Mouse (Mus musculus) E14TG2a.4 (cell line): ENCODE measurements around the gene Srcap.
A peak's percentile ranks its signal among the peaks of the same experiment; 100 is the strongest.
"Not testable (repeated sequence)": the region's sequence is repeated elsewhere in the genome, so short reads cannot be mapped to it uniquely, and the experiment has no call there.

ENCODE experiments used
- H3K27me3 ChIP-seq: 2 replicates; pipeline ENCODE4 v1.6.1; 2014; ENCODE audit warnings: low read length, control low read depth; ENCODE audit not compliant: insufficient read depth
- H3K36me3 ChIP-seq: 2 replicates; pipeline ENCODE4 v1.6.1; 2014; ENCODE audit warnings: low read length, control low read depth; ENCODE audit not compliant: insufficient read depth
- H3K4me1 ChIP-seq: replicated peaks from 2 replicates; pipeline ENCODE4 v1.6.1; 2014; ENCODE audit warnings: low read depth, low read length, control low read depth
- H3K4me3 ChIP-seq: replicated peaks from 2 replicates; pipeline ENCODE4 v1.5.1; 2014; ENCODE audit warnings: mild to moderate bottlenecking, low read length
- H3K9me3 ChIP-seq: 2 replicates; pipeline ENCODE4 v1.6.1; 2014; ENCODE audit warnings: low read length, control low read depth
- CTCF ChIP-seq: conservative IDR thresholded peaks from 2 replicates; pipeline ENCODE4 v1.5.1; 2014; ENCODE audit warnings: low read length
- NANOG ChIP-seq: IDR thresholded peaks from 2 replicates; pipeline ENCODE4 v1.6.1; 2014; ENCODE audit warnings: borderline replicate concordance, low read length, mixed read lengths
- POU5F1 ChIP-seq: IDR thresholded peaks from 2 replicates; pipeline ENCODE4 v1.6.1; 2014; ENCODE audit warnings: low read length, borderline replicate concordance

Gene Srcap

GRCm38 (mm10) chr7:127508291-127508690, 3.5 kb upstream of the Srcap start:
- Histone ChIP-seq H3K4me3 (no peak overlapping the region), H3K36me3 (peaks cover 3% of the 10 kb centered on the region; the same call in 1 of the 2 replicates), H3K27me3 (no peaks in the 10 kb centered on the region), H3K4me1 (peaks cover 24% of the 10 kb centered on the region), H3K9me3 (no peaks in the 10 kb centered on the region)
- TF ChIP-seq CTCF (no peak), POU5F1 (no peak)

GRCm38 (mm10) chr7:127509830-127510229, 2.0 kb upstream of the Srcap start:
- H3K27me3 ChIP-seq, H3K9me3 ChIP-seq: not testable (repeated sequence)
- H3K36me3 ChIP-seq: peaks cover 17% of the 10 kb centered on the region

GRCm38 (mm10) chr7:127511241-127511640, 542 bp upstream of the Srcap start:
- Histone ChIP-seq H3K27me3 (no peaks in the 10 kb centered on the region), H3K9me3 (no peaks in the 10 kb centered on the region), H3K4me3 (peak overlapping the region; percentile 86), H3K36me3 (peaks cover 31% of the 10 kb centered on the region), H3K4me1 (peaks cover 53% of the 10 kb centered on the region)
- TF ChIP-seq CTCF (peak; percentile 22), POU5F1 (no peak), NANOG (no peak)

More at GRCm38 (mm10) chr7:127509830-127510229, 2.0 kb upstream of the Srcap start:
- peaks cover 39% of the 10 kb centered on the region for H3K4me1 ChIP-seq
- H3K4me3 ChIP-seq: not testable (repeated sequence)

GRCm38 (mm10) chr7:127512231-127513015, 640 bp downstream of the Srcap start:
- H3K9me3 ChIP-seq: no peaks in the 10 kb centered on the region
- H3K4me1 ChIP-seq: peaks cover 64% of the 10 kb centered on the region
- peaks cover 43% of the 10 kb centered on the region for H3K36me3 ChIP-seq
- no peaks in the 10 kb centered on the region for H3K27me3 ChIP-seq
- peak overlapping the region; percentile 86 for H3K4me3 ChIP-seq
- TF ChIP-seq NANOG (no peak), POU5F1 (no peak), CTCF (no peak)

- Histone ChIP-seq H3K4me1 (peaks cover 70% of the 10 kb centered on the region), H3K27me3 (no peaks in the 10 kb centered on the region), H3K9me3 (no peaks in the 10 kb centered on the region), H3K4me3 (peak overlapping the region; percentile 81), H3K36me3 (peaks cover 49% of the 10 kb centered on the region)
- TF ChIP-seq NANOG (no peak), POU5F1 (no peak), CTCF (no peak)
Measured at GRCm38 (mm10) chr7:127513016-127513390, 1.2 kb downstream of the Srcap start.

- Histone ChIP-seq H3K36me3 (peaks cover 54% of the 10 kb centered on the region), H3K27me3 (no peaks in the 10 kb centered on the region), H3K9me3 (no peaks in the 10 kb centered on the region), H3K4me1 (peaks cover 70% of the 10 kb centered on the region), H3K4me3 (peak overlapping the region; percentile 81)
- TF ChIP-seq CTCF (no peak), POU5F1 (no peak), NANOG (no peak)
Measured at GRCm38 (mm10) chr7:127513781-127514180, 2.0 kb downstream of the Srcap start.

GRCm38 (mm10) chr7:127515846-127516245, 4.1 kb downstream of the Srcap start:
- H3K4me1 ChIP-seq: peaks cover 51% of the 10 kb centered on the region
- no peaks in the 10 kb centered on the region for H3K27me3 ChIP-seq
- H3K4me3 ChIP-seq: peak overlapping the region; percentile 32; the same call in 1 of the 2 replicates
- TF ChIP-seq POU5F1 (no peak), CTCF (no peak), NANOG (no peak)
- peaks cover 74% of the 10 kb centered on the region for H3K36me3 ChIP-seq
- H3K9me3 ChIP-seq: no peaks in the 10 kb centered on the region

GRCm38 (mm10) chr7:127516344-127516743, 4.6 kb downstream of the Srcap start:
- Histone ChIP-seq H3K4me3 (peak overlapping the region; percentile 32; the same call in 1 of the 2 replicates), H3K4me1 (peaks cover 47% of the 10 kb centered on the region), H3K9me3 (no peaks in the 10 kb centered on the region), H3K27me3 (no peaks in the 10 kb centered on the region), H3K36me3 (peaks cover 79% of the 10 kb centered on the region)
- no peak for TF ChIP-seq POU5F1
- TF ChIP-seq CTCF: no peak
- peak; percentile 54; the same call in 1 of the 2 replicates for TF ChIP-seq NANOG

GRCm38 (mm10) chr7:127519284-127519683, 7.5 kb downstream of the Srcap start, which contains the start of gene Gm42715:
Gene Gm42715, plus strand, starts transcription at chr7:127519584.
- no peak within 1 kb of the TSS for H3K4me3 ChIP-seq
- H3K4me1 ChIP-seq: peaks cover 37% of the 10 kb centered on the region
- H3K36me3 ChIP-seq: peaks cover 99% of the 10 kb centered on the region
- no peaks in the 10 kb centered on the region for H3K27me3 ChIP-seq
- TF ChIP-seq NANOG (no peak), POU5F1 (no peak), CTCF (no peak)
- no peaks in the 10 kb centered on the region for H3K9me3 ChIP-seq
